Mouse (Mus musculus) cortical plate, adult 2 months (tissue): ENCODE results near the gene Stx1a.

Experiments used
- CTCF ChIP-seq: fragments of 200-500 bp; IDR thresholded peaks from 2 replicates; pipeline ENCODE4 v1.5.1; 2011; ENCODE audit warnings: mild to moderate bottlenecking, control low read depth, low read length; ENCODE audit not compliant: insufficient read depth; ENCODE audit errors: extremely low read depth
- POLR2A ChIP-seq: fragments of 200-500 bp; IDR thresholded peaks from 2 replicates; pipeline ENCODE4 v1.6.1; 2011; ENCODE audit warnings: mild to moderate bottlenecking, low read length, control low read depth; ENCODE audit not compliant: insufficient read depth; ENCODE audit errors: extremely low read depth

GRCm38 (mm10) chr5:135010320-135010709 is 13.0 kb upstream of the Stx1a start:
- TF ChIP-seq POLR2A (no peak), CTCF (no peak)
